Mouse (Mus musculus) stomach, postnatal 0 days (tissue): ENCODE results near the gene Tab1. TPM values are rescaled to one million over a fixed set of nuclear protein-coding genes. Genes with fewer than 3 reads are reported as not detected.
A peak's percentile ranks its signal among the peaks of the same experiment; 100 is the strongest.

Experiments used
- ATAC-seq: fragments of 200-750 bp; cut with Nextera tagmentation; 2 replicates; pipeline ENCODE4 v1.8.0; 2017; ENCODE audit not compliant: low FRiP score, low TSS enrichment
- DNase-seq: peaks from one replicate; pipeline ENCODE4 v3.0.0-alpha.2; 2016; ENCODE audit warnings: low spot score
- H3K27ac ChIP-seq: fragments of 300-500 bp; sonication (generic); replicated peaks from 2 replicates; pipeline ENCODE4 v1.5.1; 2014; ENCODE audit warnings: mild to moderate bottlenecking, control low read depth
- H3K27me3 ChIP-seq: fragments of 300-500 bp; sonication (generic); 2 replicates; pipeline ENCODE4 v1.6.1; 2014; ENCODE audit warnings: low read length; ENCODE audit not compliant: control insufficient read depth, insufficient read depth
- H3K36me3 ChIP-seq: fragments of 300-500 bp; sonication (generic); 2 replicates; pipeline ENCODE4 v1.6.1; 2014; ENCODE audit warnings: low read length, mixed read lengths; ENCODE audit not compliant: control insufficient read depth, insufficient read depth
- H3K4me1 ChIP-seq: fragments of 300-500 bp; sonication (generic); replicated peaks from 2 replicates; pipeline ENCODE4 v1.6.1; 2014; ENCODE audit warnings: antibody characterized with exemption; ENCODE audit not compliant: control insufficient read depth, insufficient read depth
- H3K4me2 ChIP-seq: fragments of 300-500 bp; sonication (generic); replicated peaks from 2 replicates; pipeline ENCODE4 v1.6.1; 2014; ENCODE audit warnings: low read depth, mild to moderate bottlenecking, control low read depth, moderate library complexity
- H3K4me3 ChIP-seq: fragments of 300-500 bp; sonication (generic); 2 replicates; pipeline ENCODE4 v1.5.1; 2014; ENCODE audit warnings: low read depth, low read length, control low read depth
- H3K9ac ChIP-seq: fragments of 300-500 bp; sonication (generic); 2 replicates; pipeline ENCODE4 v1.6.1; 2014; ENCODE audit warnings: mild to moderate bottlenecking, low read length, control low read depth, mixed read lengths
- H3K9me3 ChIP-seq: fragments of 300-500 bp; sonication (generic); 2 replicates; pipeline ENCODE4 v1.6.1; 2016; ENCODE audit warnings: low read length; ENCODE audit not compliant: control insufficient read depth
- CTCF ChIP-seq: IDR thresholded peaks from 2 replicates; pipeline ENCODE4 v1.5.1; 2016; ENCODE audit warnings: antibody characterized with exemption, low read depth, mild to moderate bottlenecking, moderate library complexity
- EP300 ChIP-seq: optimal IDR thresholded peaks from 2 replicates; pipeline ENCODE3; 2016; ENCODE audit warnings: antibody characterized with exemption
- WGBS: fragments of 180-500 bp; shearing (Covaris S2); extraction: QIAGEN DNeasy Blood & Tissue Kit; methylation state at CpG from one replicate; pipeline ENCODE4 v1.1.7; 2014; 5-methylcytosine and 5-hydroxymethylcytosine counted together
- polyA plus RNA-seq: library from polyadenylated mRNA; unstranded; fragments of >200 nt; fragmentation: Nextera tagmentation; extraction: Ambion mirVana; gene quantifications from 2 replicates; pipeline ENCODE4 v1.2.1, GENCODE M21; 2015

Tab1 gene
- polyA plus RNA-seq, 1 experiment from 2014 or later, result 16.3 TPM

DNA sequence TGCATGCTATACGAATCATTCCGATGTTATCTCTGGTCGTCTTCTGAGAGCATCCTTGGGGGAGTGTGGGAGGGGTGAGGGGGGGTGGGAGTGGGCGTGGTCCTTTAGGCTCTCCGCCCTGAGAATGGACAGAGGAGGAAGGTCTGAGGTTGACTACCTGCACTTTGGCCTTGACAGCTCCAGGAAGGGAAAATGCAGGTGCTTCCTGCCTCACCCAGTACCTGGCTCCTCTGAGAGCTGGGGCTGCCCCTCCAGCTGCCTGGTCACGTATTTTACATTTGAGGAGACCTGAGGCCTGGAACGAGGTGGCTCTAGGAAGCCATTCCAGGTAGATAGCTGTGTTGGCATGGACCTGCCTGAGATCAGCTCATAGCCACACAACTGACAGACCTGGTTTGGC, 59.9 kb downstream of the Tab1 start:
- Histone ChIP-seq H3K27me3 (no peaks in the 10 kb centered on the region), H3K4me3 (no peak overlapping the region), H3K4me1 (peaks cover 5% of the 10 kb centered on the region; the same call in 1 of the 2 replicates), H3K27ac (peak overlapping the region; percentile 69), H3K4me2 (no peak overlapping the region; the same call in 1 of the 2 replicates), H3K9me3 (no peaks in the 10 kb centered on the region), H3K36me3 (0 out of 2 replicates have a peak, but pooled peaks cover 2% of the 10 kb centered on the region), H3K9ac (no peak overlapping the region)
- ATAC-seq (peak; percentile 45; the same call in 1 of the 2 replicates), DNase-seq (peak; percentile 50)
- WGBS, result 64% methylated on average over 7 of the region's 7 CpGs
- TF ChIP-seq CTCF (no peak), EP300 (no peak)

DNA sequence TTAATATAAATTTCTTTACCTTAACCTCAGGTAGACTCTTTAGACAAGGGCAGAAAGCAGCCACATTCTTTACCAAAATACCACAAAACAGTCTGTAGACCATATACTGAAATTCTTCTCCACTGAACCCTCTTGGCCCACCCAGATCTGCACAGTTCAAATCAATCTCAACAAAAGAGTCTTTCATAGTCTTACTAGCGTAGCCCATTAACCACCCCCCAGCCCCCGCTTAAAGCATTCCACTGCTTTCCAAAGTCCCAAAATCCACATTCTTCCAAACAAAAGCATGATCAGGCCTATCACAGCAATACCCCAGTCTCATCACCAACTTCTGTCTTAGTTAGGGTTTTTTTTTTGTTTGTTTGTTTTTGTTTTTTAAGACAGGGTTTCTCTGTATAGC, 66.6 kb downstream of the Tab1 start:
- DNase-seq (no peak), ATAC-seq (no peak)
- Histone ChIP-seq H3K4me1 (no peaks in the 10 kb centered on the region), H3K9me3 (no peaks in the 10 kb centered on the region), H3K9ac (no peak overlapping the region), H3K36me3 (0 out of 2 replicates have a peak, but pooled peaks cover 2% of the 10 kb centered on the region), H3K4me2 (no peak overlapping the region), H3K4me3 (no peak overlapping the region), H3K27ac (no peak overlapping the region), H3K27me3 (no peaks in the 10 kb centered on the region)
- WGBS, result 82% methylated on average over 2 of the region's 2 CpGs
- TF ChIP-seq CTCF (no peak), EP300 (no peak)

DNA sequence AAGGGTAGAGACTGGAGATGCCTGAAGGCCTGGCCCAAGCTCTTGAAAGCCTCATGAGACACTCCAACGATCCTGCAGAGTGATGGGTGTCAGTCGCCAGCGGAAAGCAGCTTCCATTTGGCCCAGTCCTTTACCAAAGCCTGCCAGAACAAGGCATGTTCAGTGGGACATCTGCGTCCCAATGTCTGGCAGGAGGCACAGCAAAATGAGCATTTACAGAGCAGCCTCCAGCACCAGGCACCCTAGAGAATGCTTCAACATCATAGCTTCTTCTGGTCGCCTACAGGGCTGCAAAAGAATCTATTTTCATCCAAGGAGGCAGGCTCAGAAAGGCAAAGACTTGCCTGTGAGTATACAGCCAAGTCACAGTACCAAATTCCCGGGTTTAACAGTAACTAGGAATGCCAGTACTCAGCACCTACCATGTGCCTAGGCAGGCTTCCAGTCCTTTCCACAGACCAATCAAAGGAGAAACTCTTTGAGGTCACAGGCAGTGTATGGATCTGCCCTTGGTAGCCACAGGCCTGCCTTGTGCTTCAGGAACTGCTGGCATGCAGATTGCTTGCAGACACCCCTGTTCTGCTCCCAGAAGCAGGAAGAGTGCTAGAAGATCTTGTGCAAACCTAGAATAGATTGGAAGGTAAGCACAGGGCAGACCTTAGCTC, 69.3 kb downstream of the Tab1 start:
- DNase-seq (no peak), ATAC-seq (no peak)
- Histone ChIP-seq H3K36me3 (peaks cover 5% of the 10 kb centered on the region; the same call in 1 of the 2 replicates), H3K27ac (no peak overlapping the region), H3K4me1 (no peaks in the 10 kb centered on the region), H3K9ac (no peak overlapping the region), H3K27me3 (no peaks in the 10 kb centered on the region), H3K4me2 (no peak overlapping the region), H3K4me3 (no peak overlapping the region), H3K9me3 (no peaks in the 10 kb centered on the region)
- no peak for TF ChIP-seq CTCF
- TF ChIP-seq EP300, result no peak
- WGBS, result 87% methylated on average over 6 of the region's 6 CpGs

DNA sequence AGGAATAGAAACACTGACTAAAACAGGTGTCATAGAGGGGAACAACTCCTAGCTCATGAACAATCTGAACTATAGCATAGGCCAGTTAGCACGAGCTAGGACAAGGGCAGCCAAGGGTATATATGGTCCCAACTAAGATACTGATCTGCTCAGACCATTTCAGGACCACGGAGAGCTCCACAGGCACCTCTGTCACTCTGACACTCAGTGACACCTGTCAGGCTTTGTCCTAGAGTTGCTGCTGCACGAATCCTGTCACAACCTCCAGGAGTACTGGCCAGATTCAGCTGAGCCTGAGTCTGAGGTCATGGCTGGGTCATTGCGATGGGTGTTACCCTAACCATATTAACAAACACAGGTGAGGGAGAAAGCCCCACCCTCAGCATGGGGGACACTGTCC, 70.5 kb downstream of the Tab1 start:
- WGBS, result 27% methylated on average over 4 of the region's 4 CpGs
- Histone ChIP-seq H3K9ac (no peak overlapping the region), H3K9me3 (no peaks in the 10 kb centered on the region), H3K4me3 (no peak overlapping the region), H3K4me2 (no peak overlapping the region), H3K27ac (no peak overlapping the region), H3K36me3 (peaks cover 2% of the 10 kb centered on the region; the same call in 1 of the 2 replicates), H3K27me3 (no peaks in the 10 kb centered on the region), H3K4me1 (no peaks in the 10 kb centered on the region)
- peak; percentile 34; the same call in 1 of the 2 replicates for ATAC-seq
- peak; percentile 37 for DNase-seq
- TF ChIP-seq CTCF (no peak), EP300 (no peak)

DNA sequence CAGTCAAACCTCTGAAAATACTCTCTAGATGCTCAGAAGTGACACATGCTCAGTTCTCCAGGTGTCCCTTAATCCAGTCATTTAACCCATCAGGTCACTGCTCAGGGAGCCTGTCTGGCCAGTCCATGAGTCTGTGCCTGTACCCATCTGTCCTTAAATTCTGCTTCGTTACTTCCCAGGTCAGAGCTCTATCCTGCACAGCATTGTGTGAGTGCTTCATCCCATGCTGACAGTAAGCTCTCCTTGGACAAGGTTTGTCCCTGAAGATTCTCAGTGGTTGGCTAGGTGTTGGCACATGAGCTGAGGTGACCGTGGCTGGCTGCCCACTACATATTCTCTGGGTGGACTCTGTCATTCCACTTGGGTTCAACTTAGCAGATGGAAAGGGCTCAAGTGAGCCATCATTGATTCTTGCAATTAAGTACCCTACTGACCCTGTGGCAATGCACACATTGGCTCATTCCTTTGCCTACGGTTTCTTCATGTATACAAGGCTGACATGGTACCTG, 73.2 kb downstream of the Tab1 start:
- ATAC-seq (no peak), DNase-seq (no peak)
- WGBS, result 82% methylated on average over 3 of the region's 3 CpGs
- Histone ChIP-seq H3K4me1 (no peaks in the 10 kb centered on the region), H3K4me2 (no peak overlapping the region), H3K9ac (no peak overlapping the region), H3K9me3 (no peaks in the 10 kb centered on the region), H3K4me3 (no peak overlapping the region), H3K36me3 (peaks cover 2% of the 10 kb centered on the region; the same call in 1 of the 2 replicates), H3K27ac (no peak overlapping the region), H3K27me3 (no peaks in the 10 kb centered on the region)
- TF ChIP-seq CTCF, result no peak
- no peak for TF ChIP-seq EP300

DNA sequence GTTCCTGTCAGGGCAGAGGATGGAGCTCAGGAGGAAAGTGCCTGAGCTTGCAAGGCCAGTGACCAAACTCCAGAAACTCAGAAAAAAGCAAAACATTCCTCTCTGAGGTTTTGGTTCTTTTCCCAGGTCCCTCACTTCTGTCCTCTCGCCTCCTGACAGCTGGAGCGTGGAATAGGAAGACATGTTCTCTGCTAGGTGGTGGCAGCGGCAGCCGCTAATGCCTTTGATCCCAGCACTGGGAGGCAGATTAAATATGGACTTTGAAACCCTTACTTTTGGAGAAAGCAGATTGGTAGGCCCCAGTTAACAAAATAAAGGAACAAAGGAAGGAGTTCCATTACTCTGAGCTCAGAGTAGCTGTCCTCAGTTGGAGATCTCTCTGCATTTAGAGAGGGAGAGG, 75.5 kb downstream of the Tab1 start:
- no peak overlapping the region for H3K4me3 ChIP-seq
- H3K27me3 ChIP-seq, result no peaks in the 10 kb centered on the region
- H3K9me3 ChIP-seq, result no peaks in the 10 kb centered on the region
- H3K27ac ChIP-seq, result 0 out of 2 replicates have a peak overlapping the region, but pooled peaks have one; percentile 9
- no peaks in the 10 kb centered on the region for H3K4me1 ChIP-seq
- peaks cover 2% of the 10 kb centered on the region; the same call in 1 of the 2 replicates for H3K36me3 ChIP-seq
- H3K9ac ChIP-seq, result no peak overlapping the region
- H3K4me2 ChIP-seq, result no peak overlapping the region
- DNase-seq (peak; percentile 42), ATAC-seq (no peak)
- TF ChIP-seq EP300 (no peak), CTCF (no peak)
- WGBS, result 24% methylated on average over 4 of the region's 4 CpGs

Other genes starting within 250 kb of the Tab1 start
- gene Apobec3, start 241.5 kb upstream of the Tab1 start, polyA plus RNA-seq, result 18.2 and 18.5 TPM in 2 replicates
- gene Cbx7, start 162.0 kb upstream of the Tab1 start, polyA plus RNA-seq, result 4.8 and 5.5 TPM in 2 replicates
- gene Pdgfb, start 118.2 kb upstream of the Tab1 start, polyA plus RNA-seq, result 3.1 and 3.6 TPM in 2 replicates
- gene Syngr1, start 41.8 kb upstream of the Tab1 start, polyA plus RNA-seq, result 53.7 TPM in 2 replicates
- gene Rpl3, start 41.3 kb upstream of the Tab1 start, polyA plus RNA-seq, result 706 and 736 TPM in 2 replicates
- 5.8 and 5.9 TPM in 2 replicates for gene Mgat3, start 40.6 kb downstream of the Tab1 start, polyA plus RNA-seq
- gene Mief1, start 100.9 kb downstream of the Tab1 start, polyA plus RNA-seq, result 12.6 TPM in 2 replicates
- gene AC140267.1, start 102.7 kb downstream of the Tab1 start, polyA plus RNA-seq, result not detected in 2 replicates
- gene Atf4, start 122.1 kb downstream of the Tab1 start, polyA plus RNA-seq, result 104 and 114 TPM in 2 replicates
- 39.5 and 43.3 TPM in 2 replicates for gene Rps19bp1, start 131.2 kb downstream of the Tab1 start, polyA plus RNA-seq
- gene Cacna1i, start 154.1 kb downstream of the Tab1 start, polyA plus RNA-seq, result 0.01 TPM in 1 of 2 replicates, not detected in the other